Mouse (Mus musculus) embryo, embryonic 10.5 days (tissue): Measurements from ENCODE around the gene Abhd16a.
"Not testable (repeated sequence)": the region's sequence is repeated elsewhere in the genome, so short reads cannot be mapped to it uniquely, and the experiment has no call there.

Experiments used
- DNase-seq: peaks from one replicate; pipeline ENCODE4 v3.0.0-alpha.2; 2015; ENCODE audit warnings: low spot score

The Abhd16a gene

GRCm38 (mm10) chr17:35121143-35121799 lies 32.2 kb downstream of the Abhd16a start, which contains the start of gene Gpank1:
Gene Gpank1 (plus strand): TSS chr17:35121455.
- peak; percentile 99 for DNase-seq

GRCm38 (mm10) chr17:35121871-35122303 lies 32.8 kb downstream of the Abhd16a start, which contains the start of gene Csnk2b:
Gene Csnk2b (minus strand): TSS chr17:35122053.
- DNase-seq, result peak; percentile 79

- not testable (repeated sequence) for DNase-seq
Measured at GRCm38 (mm10) chr17:35123287-35123686, 34.2 kb downstream of the Abhd16a start.

GRCm38 (mm10) chr17:35124261-35124896 lies 35.3 kb downstream of the Abhd16a start:
- not testable (repeated sequence) for DNase-seq

- DNase-seq, result no peak
Measured at GRCm38 (mm10) chr17:35125081-35125480, 36.0 kb downstream of the Abhd16a start.

GRCm38 (mm10) chr17:35125578-35125977 lies 36.5 kb downstream of the Abhd16a start:
- DNase-seq, result no peak

GRCm38 (mm10) chr17:35126206-35126611 lies 37.1 kb downstream of the Abhd16a start, which contains the start of gene D17H6S53E:
Gene D17H6S53E (plus strand): TSS chr17:35126373.
- peak; percentile 82 for DNase-seq

- DNase-seq, result no peak
Measured at GRCm38 (mm10) chr17:35127017-35127416, 38.0 kb downstream of the Abhd16a start.

- DNase-seq, result no peak
Measured at GRCm38 (mm10) chr17:35128996-35129395, 39.9 kb downstream of the Abhd16a start.

GRCm38 (mm10) chr17:35131038-35131437 lies 42.0 kb downstream of the Abhd16a start:
- DNase-seq, result no peak

GRCm38 (mm10) chr17:35131500-35132173 lies 42.6 kb downstream of the Abhd16a start, which contains the start of gene Apom:
Gene Apom (minus strand): TSS chr17:35132050.
- DNase-seq, result no peak

- no peak for DNase-seq
Measured at GRCm38 (mm10) chr17:35132174-35132560, 43.1 kb downstream of the Abhd16a start.

- DNase-seq, result no peak
Measured at GRCm38 (mm10) chr17:35133517-35133916, 44.5 kb downstream of the Abhd16a start.

GRCm38 (mm10) chr17:35134801-35135590 lies 45.9 kb downstream of the Abhd16a start, which contains the start of gene Bag6:
Gene Bag6 (plus strand): TSS chr17:35135178.
- peak; percentile 97 for DNase-seq

GRCm38 (mm10) chr17:35135591-35136320 lies 46.7 kb downstream of the Abhd16a start:
- DNase-seq, result no peak

GRCm38 (mm10) chr17:35139269-35139668 lies 50.2 kb downstream of the Abhd16a start:
- DNase-seq, result no peak

GRCm38 (mm10) chr17:35140490-35140996 lies 51.5 kb downstream of the Abhd16a start:
- DNase-seq, result no peak

GRCm38 (mm10) chr17:35141971-35142370 lies 52.9 kb downstream of the Abhd16a start:
- DNase-seq, result no peak

- DNase-seq, result no peak
Measured at GRCm38 (mm10) chr17:35146139-35146538, 57.1 kb downstream of the Abhd16a start.

- DNase-seq, result no peak
Measured at GRCm38 (mm10) chr17:35147348-35147747, 58.3 kb downstream of the Abhd16a start.
